Mouse (Mus musculus) limb, embryonic 13.5 days (tissue): ENCODE measurements around the gene Tpd52l1. TPM values are rescaled to one million over a fixed set of nuclear protein-coding genes. Genes with fewer than 3 reads are reported as not detected.

Source experiments
- ATAC-seq: fragments of 200-750 bp; cut with Nextera tagmentation; 2 replicates; pipeline ENCODE4 v1.8.0; 2017; ENCODE audit warnings: low read depth, moderate number of reproducible peaks, moderate TSS enrichment; ENCODE audit not compliant: low FRiP score
- H3K27ac ChIP-seq: fragments of 300-500 bp; sonication (generic); 2 replicates; pipeline ENCODE4 v1.5.1; 2015; ENCODE audit warnings: inconsistent platforms, mild to moderate bottlenecking, moderate library complexity
- H3K27me3 ChIP-seq: fragments of 300-500 bp; sonication (generic); 2 replicates; pipeline ENCODE4 v1.6.1; 2015; ENCODE audit warnings: mild to moderate bottlenecking, inconsistent platforms
- H3K36me3 ChIP-seq: fragments of 300-500 bp; sonication (generic); 2 replicates; pipeline ENCODE4 v1.6.1; 2015; ENCODE audit warnings: inconsistent platforms, mild to moderate bottlenecking, moderate library complexity
- H3K4me1 ChIP-seq: fragments of 300-500 bp; sonication (generic); 2 replicates; pipeline ENCODE4 v1.6.1; 2015; ENCODE audit warnings: inconsistent platforms
- H3K4me2 ChIP-seq: fragments of 300-500 bp; sonication (generic); replicated peaks from 2 replicates; pipeline ENCODE4 v1.6.1; 2015; ENCODE audit warnings: inconsistent platforms, mild to moderate bottlenecking, moderate library complexity
- H3K4me3 ChIP-seq: fragments of 300-500 bp; sonication (generic); 2 replicates; pipeline ENCODE4 v1.5.1; 2015; ENCODE audit warnings: moderate library complexity, mild to moderate bottlenecking, inconsistent platforms
- H3K9ac ChIP-seq: fragments of 300-500 bp; sonication (generic); 2 replicates; pipeline ENCODE4 v1.6.1; 2015; ENCODE audit warnings: mild to moderate bottlenecking, inconsistent platforms
- H3K9me3 ChIP-seq: fragments of 300-500 bp; sonication (generic); 2 replicates; pipeline ENCODE4 v1.6.1; 2016; ENCODE audit warnings: inconsistent platforms
- WGBS: fragments of 180-500 bp; shearing (Covaris S2); methylation state at CpG from one replicate; pipeline ENCODE4 v1.1.7; 2015; 5-methylcytosine and 5-hydroxymethylcytosine counted together
- polyA plus RNA-seq: library from polyadenylated mRNA; unstranded; fragments of >200 nt; fragmentation: Nextera tagmentation; extraction: Ambion mirVana; gene quantifications from 2 replicates; pipeline ENCODE4 v1.2.1, GENCODE M21; 2015

Gene Tpd52l1
- polyA plus RNA-seq, 1 experiment from 2014 or later, result 45.6 TPM

DNA sequence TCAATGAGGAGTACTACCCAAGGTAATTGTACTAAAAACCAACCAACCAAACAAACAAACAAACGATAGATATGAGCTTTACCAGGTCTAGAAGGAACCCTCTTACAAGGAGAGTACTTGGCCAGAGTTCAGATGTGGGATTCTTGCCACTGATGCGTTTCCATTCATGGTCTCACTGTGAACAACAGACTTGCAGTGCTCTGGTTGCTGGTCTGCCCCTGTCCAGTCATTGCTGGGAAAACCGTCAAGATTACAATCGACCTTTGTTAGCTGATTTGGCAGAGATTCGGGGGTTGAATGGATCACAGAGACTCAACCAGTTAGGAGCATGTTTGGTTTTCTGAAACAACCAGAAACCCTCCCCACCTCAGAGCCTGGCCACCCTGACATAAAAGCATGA is 150.1 kb downstream of the Tpd52l1 start:
- Histone ChIP-seq H3K36me3 (no peaks in the 10 kb centered on the region), H3K27ac (no peak overlapping the region), H3K4me3 (no peak overlapping the region), H3K9ac (no peak overlapping the region), H3K4me1 (peaks cover 10% of the 10 kb centered on the region), H3K27me3 (peaks cover 5% of the 10 kb centered on the region; the same call in 1 of the 2 replicates), H3K4me2 (no peak overlapping the region), H3K9me3 (no peaks in the 10 kb centered on the region)
- no peak for ATAC-seq
- 60% methylated on average over 5 of the region's 5 CpGs for WGBS

DNA sequence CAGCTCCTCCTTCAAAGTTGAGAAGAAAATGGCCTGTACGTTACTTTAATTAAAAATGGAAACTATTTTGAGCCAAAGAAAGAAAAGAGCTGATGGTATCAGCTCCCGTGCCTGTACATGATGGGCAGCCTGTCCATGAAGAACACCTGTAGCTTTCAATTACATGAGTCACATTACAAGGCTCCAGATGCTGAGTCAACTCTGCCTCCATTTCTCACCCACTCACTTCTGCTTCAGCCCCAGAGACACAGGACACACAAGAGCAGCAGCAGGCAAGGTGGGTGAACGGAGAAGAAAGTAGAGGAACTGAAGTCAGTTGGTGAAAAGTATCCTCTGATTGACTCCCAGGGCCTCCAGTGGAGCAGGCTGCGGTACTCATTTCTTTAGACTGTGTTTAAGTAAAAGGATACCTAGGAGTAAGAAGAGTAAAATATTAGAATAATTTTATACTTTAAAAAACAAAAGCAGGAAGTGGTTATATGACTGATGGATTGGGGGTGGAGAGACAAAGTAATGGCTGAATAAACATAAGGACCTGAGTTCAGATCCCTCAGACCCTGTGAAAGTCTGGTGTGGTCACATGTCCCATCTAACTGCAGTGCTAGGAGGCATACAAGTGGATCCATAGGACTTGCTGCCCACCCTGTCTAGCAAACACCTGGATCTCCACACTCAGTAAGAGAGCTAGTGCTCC is 156.9 kb downstream of the Tpd52l1 start:
- WGBS, result 93% methylated on average over 4 of the region's 4 CpGs
- Histone ChIP-seq H3K27ac (no peak overlapping the region), H3K9me3 (no peaks in the 10 kb centered on the region), H3K4me2 (no peak overlapping the region), H3K36me3 (no peaks in the 10 kb centered on the region), H3K4me3 (no peak overlapping the region), H3K27me3 (no peaks in the 10 kb centered on the region), H3K4me1 (no peaks in the 10 kb centered on the region), H3K9ac (no peak overlapping the region)
- ATAC-seq, result no peak

- no peaks in the 10 kb centered on the region for H3K27me3 ChIP-seq
- H3K4me3 ChIP-seq, result no peak overlapping the region
- no peaks in the 10 kb centered on the region for H3K36me3 ChIP-seq
- no peak overlapping the region for H3K9ac ChIP-seq
- no peaks in the 10 kb centered on the region for H3K9me3 ChIP-seq
- H3K4me1 ChIP-seq, result no peaks in the 10 kb centered on the region
- ATAC-seq, result no peak
- no peak overlapping the region for H3K4me2 ChIP-seq
- H3K27ac ChIP-seq, result no peak overlapping the region
Measured at GRCm38 (mm10) chr10:31287787-31288186, 158.0 kb downstream of the Tpd52l1 start.

Other genes starting within 250 kb of the Tpd52l1 start
- 76.3 and 81.2 TPM in 2 replicates for gene Hddc2, start 132.6 kb downstream of the Tpd52l1 start, polyA plus RNA-seq
- 1.6 and 1.8 TPM in 2 replicates for gene Rnf217, start 163.2 kb upstream of the Tpd52l1 start, polyA plus RNA-seq